Mouse (Mus musculus) embryo, embryonic 10.5 days (tissue): Measurements from ENCODE around the gene Qsox2.
A peak's percentile ranks its signal among the peaks of the same experiment; 100 is the strongest.

Source experiments
- DNase-seq: peaks from one replicate; pipeline ENCODE4 v3.0.0-alpha.2; 2015; ENCODE audit warnings: low spot score

The Qsox2 gene

GRCm38 (mm10) chr2:26237290-26237782 lies at the start of gene Qsox2:
Gene Qsox2 (minus strand): TSS chr2:26237525.
- DNase-seq = peak; percentile 98

GRCm38 (mm10) chr2:26286391-26286790 lies 49.1 kb upstream of the Qsox2 start:
- DNase-seq = peak; percentile 66

GRCm38 (mm10) chr2:26285804-26286203 lies 48.5 kb upstream of the Qsox2 start:
- DNase-seq = no peak

- DNase-seq = no peak
Measured at GRCm38 (mm10) chr2:26280594-26280993, 43.3 kb upstream of the Qsox2 start.

- no peak for DNase-seq
Measured at GRCm38 (mm10) chr2:26279712-26280111, 42.4 kb upstream of the Qsox2 start.

GRCm38 (mm10) chr2:26273611-26274010 lies 36.3 kb upstream of the Qsox2 start:
- peak; percentile 88 for DNase-seq

- DNase-seq = no peak
Measured at GRCm38 (mm10) chr2:26268216-26268615, 30.9 kb upstream of the Qsox2 start.

GRCm38 (mm10) chr2:26266066-26266742 lies 28.9 kb upstream of the Qsox2 start:
- DNase-seq = no peak

GRCm38 (mm10) chr2:26265095-26265494 lies 27.8 kb upstream of the Qsox2 start:
- no peak for DNase-seq

GRCm38 (mm10) chr2:26264646-26265045 lies 27.3 kb upstream of the Qsox2 start:
- DNase-seq = no peak

- no peak for DNase-seq
Measured at GRCm38 (mm10) chr2:26257315-26258096, 20.2 kb upstream of the Qsox2 start.

- no peak for DNase-seq
Measured at GRCm38 (mm10) chr2:26254816-26255215, 17.5 kb upstream of the Qsox2 start.

GRCm38 (mm10) chr2:26252514-26253206 lies 15.3 kb upstream of the Qsox2 start:
- DNase-seq = no peak

- DNase-seq = no peak
Measured at GRCm38 (mm10) chr2:26247531-26247930, 10.2 kb upstream of the Qsox2 start.

GRCm38 (mm10) chr2:26240841-26241240 lies 3.5 kb upstream of the Qsox2 start:
- no peak for DNase-seq

- no peak for DNase-seq
Measured at GRCm38 (mm10) chr2:26240330-26240729, 3.0 kb upstream of the Qsox2 start.

- DNase-seq = peak; percentile 31
Measured at GRCm38 (mm10) chr2:26236681-26237289, 540 bp downstream of the Qsox2 start.

- DNase-seq = no peak
Measured at GRCm38 (mm10) chr2:26234771-26235170, 2.6 kb downstream of the Qsox2 start.

- DNase-seq = no peak
Measured at GRCm38 (mm10) chr2:26234253-26234652, 3.1 kb downstream of the Qsox2 start.

- DNase-seq = no peak
Measured at GRCm38 (mm10) chr2:26231366-26231765, 6.0 kb downstream of the Qsox2 start.

GRCm38 (mm10) chr2:26230253-26230652 lies 7.1 kb downstream of the Qsox2 start:
- no peak for DNase-seq

GRCm38 (mm10) chr2:26227788-26228187 lies 9.5 kb downstream of the Qsox2 start:
- peak; percentile 88 for DNase-seq
